In the genomic region with DNA sequence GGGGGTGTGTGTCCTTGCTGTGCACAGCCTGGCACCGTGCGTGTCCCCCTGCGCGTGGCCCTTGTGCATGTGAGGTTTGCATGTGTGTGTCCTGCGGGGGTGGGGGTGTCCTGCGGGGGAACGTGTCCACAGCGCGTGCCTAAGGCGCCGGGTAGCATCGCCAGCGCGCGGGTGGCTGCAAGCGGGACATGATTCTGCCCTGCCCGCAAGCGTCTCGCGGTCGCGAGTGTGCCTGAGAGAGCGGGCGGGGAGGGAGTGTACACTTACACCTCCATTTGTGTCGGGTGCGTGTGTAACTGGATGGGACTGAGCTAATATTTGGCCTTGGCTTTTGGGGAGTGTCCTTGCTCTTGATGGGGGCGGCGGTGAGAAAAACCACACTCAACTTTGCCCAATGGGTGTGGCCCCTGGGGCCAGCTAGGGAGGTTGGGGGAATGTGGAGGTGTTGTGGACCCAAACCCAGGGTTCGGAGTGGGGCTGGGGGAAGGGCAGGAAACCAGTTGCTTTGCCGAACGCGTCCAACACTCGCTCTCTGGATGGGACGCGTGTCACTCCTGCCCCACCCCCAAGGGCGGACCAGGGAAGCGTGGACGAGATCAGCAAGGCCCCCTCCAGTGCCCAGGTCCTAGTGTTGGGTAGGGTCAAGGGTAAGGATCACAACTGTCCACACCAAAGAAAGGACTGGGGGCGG, we compare ENCODE assay signal across 8 mouse cellular contexts. TPM values are rescaled to one million over a fixed set of nuclear protein-coding genes. Genes with fewer than 3 reads are reported as not detected.
A peak's percentile ranks its signal among the peaks of the same experiment; 100 is the strongest.
DNase-seq lines count a peak whose midpoint lies in the region; ATAC-seq and TF ChIP-seq lines count a peak whose summit lies in the region.

No protein-coding gene starts in this region.

- peak overlapping the region; percentile 64 for H3K9ac ChIP-seq in kidney, postnatal 0 days (ENCODE audit: low read depth, low read length)
- H3K9ac ChIP-seq in forebrain, embryonic 16.5 days (replicated peaks; ENCODE audit: low read depth, low read length), result peak overlapping the region; percentile 88
- H3K9ac ChIP-seq in hindbrain, embryonic 11.5 days (ENCODE audit: low read depth, low read length), result peak overlapping the region; percentile 90
- peak overlapping the region; percentile 41; the same call in 1 of the 2 replicates for H3K9ac ChIP-seq in liver, adult 2 months (ENCODE audit: low read depth, low read length)
- peak overlapping the region; percentile 85 for H3K9ac ChIP-seq in neural tube, embryonic 12.5 days

- peaks cover 7% of the 10 kb centered on the region; the same call in 1 of the 2 replicates for H3K4me1 ChIP-seq in kidney, postnatal 0 days (replicated peaks; ENCODE audit: insufficient read depth, low read length)
- no peaks in the 10 kb centered on the region for H3K4me1 ChIP-seq in cerebellum, adult 2 months (ENCODE audit: control insufficient read depth, insufficient read depth, low read length)
- H3K4me1 ChIP-seq in forebrain, embryonic 16.5 days (replicated peaks; ENCODE audit: control insufficient read depth, insufficient read depth, low read length), result peaks cover 22% of the 10 kb centered on the region
- peaks cover 5% of the 10 kb centered on the region for H3K4me1 ChIP-seq in hindbrain, embryonic 11.5 days (replicated peaks; ENCODE audit: control insufficient read depth, insufficient read depth, low read length)
- H3K4me1 ChIP-seq in liver, adult 2 months (ENCODE audit: control insufficient read depth, insufficient read depth, low read length), result 0 out of 2 replicates have a peak, but pooled peaks cover 7% of the 10 kb centered on the region
- peaks cover 25% of the 10 kb centered on the region for H3K4me1 ChIP-seq in neural tube, embryonic 12.5 days

- peak overlapping the region; percentile 100 for H3K4me2 ChIP-seq in kidney, postnatal 0 days (ENCODE audit: low read length)
- peak overlapping the region; percentile 96 for H3K4me2 ChIP-seq in forebrain, embryonic 16.5 days (ENCODE audit: low read length)
- H3K4me2 ChIP-seq in hindbrain, embryonic 11.5 days (replicated peaks; ENCODE audit: low read depth, low read length), result peak overlapping the region; percentile 99
- peak overlapping the region; percentile 100 for H3K4me2 ChIP-seq in neural tube, embryonic 12.5 days (replicated peaks)

- no peaks in the 10 kb centered on the region for H3K36me3 ChIP-seq in kidney, postnatal 0 days (ENCODE audit: insufficient read depth, low read length)
- H3K36me3 ChIP-seq in forebrain, embryonic 16.5 days (ENCODE audit: control insufficient read depth, insufficient read depth), result no peaks in the 10 kb centered on the region
- no peaks in the 10 kb centered on the region for H3K36me3 ChIP-seq in hindbrain, embryonic 11.5 days (ENCODE audit: control insufficient read depth, insufficient read depth, low read length)
- H3K36me3 ChIP-seq in liver, adult 2 months (ENCODE audit: control insufficient read depth, insufficient read depth, low read length), result no peaks in the 10 kb centered on the region
- H3K36me3 ChIP-seq in neural tube, embryonic 12.5 days, result no peaks in the 10 kb centered on the region

- ATAC-seq in kidney, postnatal 0 days (replicated peaks; ENCODE audit: low FRiP score, low read depth), result peak; percentile 43
- ATAC-seq in forebrain, embryonic 16.5 days, result peak; percentile 57
- ATAC-seq in hindbrain, embryonic 11.5 days (ENCODE audit: low FRiP score), result peak; percentile 73
- peak; percentile 77 for ATAC-seq in neural tube, embryonic 12.5 days (ENCODE audit: low FRiP score, low read depth)

- no peak for TF ChIP-seq CTCF in kidney, postnatal 0 days (IDR thresholded peaks at IDR 0.05; ENCODE audit: low read depth)
- no peak for TF ChIP-seq CTCF in cerebellum, adult 2 months (IDR thresholded peaks at IDR 0.05; ENCODE audit: borderline replicate concordance, insufficient read depth, low read depth, low read length)
- TF ChIP-seq CTCF in liver, adult 2 months (IDR thresholded peaks at IDR 0.05; ENCODE audit: low read depth, low read length), result no peak

- H3K4me3 ChIP-seq in kidney, postnatal 0 days (replicated peaks; ENCODE audit: low read depth, low read length), result peak overlapping the region; percentile 67
- peak overlapping the region; percentile 81 for H3K4me3 ChIP-seq in cerebellum, adult 2 months (replicated peaks; ENCODE audit: insufficient read depth, low read depth, low read length)
- peak overlapping the region; percentile 86 for H3K4me3 ChIP-seq in forebrain, embryonic 16.5 days (replicated peaks; ENCODE audit: low read length)
- H3K4me3 ChIP-seq in hindbrain, embryonic 11.5 days (ENCODE audit: low read depth, low read length), result peak overlapping the region; percentile 77
- peak overlapping the region; percentile 55 for H3K4me3 ChIP-seq in liver, adult 2 months (ENCODE audit: insufficient read depth, low read depth, low read length)
- peak overlapping the region; percentile 78 for H3K4me3 ChIP-seq in neural tube, embryonic 12.5 days

- WGBS in kidney, postnatal 0 days, result under 1% methylated on average over 39 of the region's 39 CpGs
- under 1% methylated on average over 39 of the region's 39 CpGs for WGBS in cerebellum, adult 2 months
- WGBS in forebrain, embryonic 16.5 days, result under 1% methylated on average over 39 of the region's 39 CpGs
- 0% methylated on average over 35 of the region's 39 CpGs for WGBS in hindbrain, embryonic 11.5 days
- whole genome bisulfite sequencing in liver, adult 2 months, result under 1% methylated on average over 39 of the region's 39 CpGs
- under 1% methylated on average over 39 of the region's 39 CpGs for WGBS in neural tube, embryonic 12.5 days

- no peaks in the 10 kb centered on the region for H3K9me3 ChIP-seq in kidney, postnatal 0 days (replicated peaks; ENCODE audit: low read length)
- H3K9me3 ChIP-seq in forebrain, embryonic 16.5 days (ENCODE audit: control insufficient read depth, low read length), result peaks cover 4% of the 10 kb centered on the region; the same call in 1 of the 2 replicates
- H3K9me3 ChIP-seq in hindbrain, embryonic 11.5 days (ENCODE audit: control insufficient read depth, low read length), result peaks cover 3% of the 10 kb centered on the region; the same call in 1 of the 2 replicates
- H3K9me3 ChIP-seq in neural tube, embryonic 12.5 days, result 0 out of 2 replicates have a peak, but pooled peaks cover 7% of the 10 kb centered on the region

- H3K27me3 ChIP-seq in kidney, postnatal 0 days (ENCODE audit: insufficient read depth, low read length), result no peaks in the 10 kb centered on the region
- H3K27me3 ChIP-seq in cerebellum, adult 2 months (ENCODE audit: control insufficient read depth, insufficient read depth, low read length), result no peaks in the 10 kb centered on the region
- no peaks in the 10 kb centered on the region for H3K27me3 ChIP-seq in forebrain, embryonic 16.5 days (replicated peaks; ENCODE audit: control insufficient read depth, insufficient read depth, low read length)
- H3K27me3 ChIP-seq in hindbrain, embryonic 11.5 days (ENCODE audit: control insufficient read depth, insufficient read depth, low read length), result peaks cover 2% of the 10 kb centered on the region; the same call in 1 of the 2 replicates
- peaks cover 19% of the 10 kb centered on the region for H3K27me3 ChIP-seq in liver, adult 2 months (ENCODE audit: control insufficient read depth, insufficient read depth, low read length)
- 0 out of 2 replicates have a peak, but pooled peaks cover 4% of the 10 kb centered on the region for H3K27me3 ChIP-seq in neural tube, embryonic 12.5 days (replicated peaks)

- no peak for TF ChIP-seq POLR2A in cerebellum, adult 2 months (IDR thresholded peaks at IDR 0.05; ENCODE audit: borderline replicate concordance, insufficient read depth, low read length)
- no peak for TF ChIP-seq POLR2A in liver, adult 2 months (IDR thresholded peaks at IDR 0.05; ENCODE audit: extremely low read depth, insufficient read depth, low read length)

- peak; percentile 54 for DNase-seq in kidney, postnatal 0 days (ENCODE audit: low spot score)
- DNase-seq in kidney, adult 11 months, result no peak
- peak; percentile 40 to 49 for DNase-seq in cerebellum, adult 2 months
- DNase-seq in hindbrain, embryonic 11.5 days (ENCODE audit: low spot score), result no peak
- no peak for DNase-seq in liver, adult 2 months (ENCODE audit: extremely low read depth, low read depth, low spot score)
- no peak for DNase-seq in thymus, postnatal 36 days

- no peak overlapping the region for H3K27ac ChIP-seq in kidney, postnatal 0 days
- H3K27ac ChIP-seq in cerebellum, adult 2 months (ENCODE audit: insufficient read depth, low read length), result peak overlapping the region; percentile 42; the same call in 1 of the 2 replicates
- peak overlapping the region; percentile 83 for H3K27ac ChIP-seq in forebrain, embryonic 16.5 days (ENCODE audit: low read length)
- peak overlapping the region; percentile 70 for H3K27ac ChIP-seq in hindbrain, embryonic 11.5 days (ENCODE audit: low read depth, low read length)
- no peak overlapping the region for H3K27ac ChIP-seq in liver, adult 2 months (replicated peaks; ENCODE audit: insufficient read depth, low read depth, low read length)
- peak overlapping the region; percentile 26; the same call in 1 of the 2 replicates for H3K27ac ChIP-seq in neural tube, embryonic 12.5 days

- no peaks in the 10 kb centered on the region for H3K79me2 ChIP-seq in liver, adult 2 months (ENCODE audit: control insufficient read depth, insufficient read depth, low read length)

RNA-seq across cellular contexts. Expression of a gene that starts 0.5 kb away (rescaled TPM):
- polyA plus RNA-seq in kidney, postnatal 0 days (2015; fragmentation: Nextera tagmentation; extraction: Ambion mirVana), result 4.9 and 5.2 TPM in 2 replicates
- polyA plus RNA-seq in cerebellum, adult 2 months (2012; rRNA removed), result 28.9 and 29.0 TPM in 2 replicates
- 13.8 and 15.2 TPM in 2 replicates for polyA plus RNA-seq in forebrain, embryonic 16.5 days (2015; fragmentation: Nextera tagmentation; extraction: Ambion mirVana)
- polyA plus RNA-seq in hindbrain, embryonic 11.5 days (2014; fragmentation: Nextera tagmentation; extraction: Ambion mirVana), result 8.8 and 10.3 TPM in 2 replicates
- total RNA-seq in liver, adult 2 months (2014; rRNA removed), result 0.18 and 0.20 TPM in 2 replicates
- polyA plus RNA-seq in liver, adult 2 months (2012; rRNA removed), result 0.09 and 0.12 TPM in 2 replicates
- 10.3 and 11.7 TPM in 2 replicates for polyA plus RNA-seq in neural tube, embryonic 12.5 days (2016; fragmentation: Nextera tagmentation; extraction: Ambion mirVana)

RNA-seq across cellular contexts. Expression of a gene that starts 39.2 kb away (rescaled TPM):
- 2.2 and 2.4 TPM in 2 replicates for polyA plus RNA-seq in kidney, postnatal 0 days (2015; fragmentation: Nextera tagmentation; extraction: Ambion mirVana)
- polyA plus RNA-seq in cerebellum, adult 2 months (2012; rRNA removed), result 1.8 and 2.4 TPM in 2 replicates
- polyA plus RNA-seq in forebrain, embryonic 16.5 days (2015; fragmentation: Nextera tagmentation; extraction: Ambion mirVana), result 8.3 and 8.5 TPM in 2 replicates
- 46.0 and 49.6 TPM in 2 replicates for polyA plus RNA-seq in hindbrain, embryonic 11.5 days (2014; fragmentation: Nextera tagmentation; extraction: Ambion mirVana)
- total RNA-seq in liver, adult 2 months (2014; rRNA removed), result not detected in 2 replicates
- polyA plus RNA-seq in liver, adult 2 months (2012; rRNA removed), result not detected in 2 replicates
- polyA plus RNA-seq in neural tube, embryonic 12.5 days (2016; fragmentation: Nextera tagmentation; extraction: Ambion mirVana), result 32.6 and 36.4 TPM in 2 replicates

Comparison
In these comparisons a context has a peak if more than half of its experiments do, and no peak if none do; other contexts are left out.
1. DNase-seq: peak in kidney, postnatal 0 days (single experiment) and cerebellum, adult 2 months (2 of 2); none in kidney, adult 11 months (single experiment), hindbrain, embryonic 11.5 days (single experiment), liver, adult 2 months (single experiment) and thymus, postnatal 36 days (0 of 2).
2. H3K27ac ChIP-seq: peak in cerebellum, adult 2 months (single experiment), forebrain, embryonic 16.5 days (single experiment), hindbrain, embryonic 11.5 days (single experiment) and neural tube, embryonic 12.5 days (single experiment); none in kidney, postnatal 0 days (single experiment) and liver, adult 2 months (single experiment).
3. Peak in every context shown above with its lines, with median percentiles within 50 percentile points of each other: ATAC-seq, H3K4me2 ChIP-seq, H3K4me3 ChIP-seq and H3K9ac ChIP-seq.